Mouse (Mus musculus): ENCODE measurements around the gene Vax1.

Gene Vax1

DNA sequence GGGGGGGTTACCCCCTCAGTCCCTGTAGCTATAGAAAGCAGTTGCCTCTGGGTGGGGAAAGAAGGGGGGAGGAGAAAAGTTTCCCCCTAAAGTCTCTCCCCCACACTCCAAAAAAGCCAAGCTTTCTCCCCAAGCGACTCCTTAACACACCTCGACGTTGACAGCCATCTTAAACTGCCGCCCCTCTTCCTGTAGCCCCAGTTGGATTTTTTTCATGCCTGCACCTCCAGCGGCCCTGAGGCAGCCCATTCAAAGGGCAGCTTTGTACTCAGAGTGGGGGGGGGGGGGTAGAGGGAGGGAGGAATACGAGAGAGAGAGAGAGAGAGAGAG, 875 bp upstream of the Vax1 start:
- intact Hi-C loops (cut with DNase I) = no loop called here

GRCm38 (mm10) chr19:59169143-59169935, 517 bp downstream of the Vax1 start:
- intact Hi-C loops (cut with DNase I) = no loop called here

DNA sequence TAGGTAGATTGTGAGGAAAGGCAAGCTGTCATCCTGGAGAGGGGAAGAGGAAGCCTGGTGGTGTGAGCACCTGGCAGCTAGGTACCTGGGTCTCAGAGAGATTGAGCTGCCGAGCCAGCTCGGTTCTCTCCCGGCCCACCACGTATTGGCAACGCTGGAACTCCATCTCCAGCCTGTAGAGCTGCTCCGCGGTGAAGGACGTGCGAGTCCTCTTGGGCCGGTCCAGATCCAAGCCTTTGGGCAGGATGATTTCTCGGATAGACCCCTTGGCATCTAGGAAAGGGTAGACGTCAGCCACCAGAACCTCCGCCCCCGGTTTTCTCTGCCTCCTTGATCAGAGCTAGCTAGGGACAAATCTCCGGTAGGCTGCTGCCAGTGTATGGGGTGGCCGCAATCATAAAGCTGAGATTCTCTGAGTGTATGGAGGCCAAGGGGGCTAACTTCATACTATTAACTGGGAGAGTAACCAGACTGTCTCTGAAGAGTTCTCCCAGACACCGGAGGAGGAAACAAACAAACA, 1.4 kb downstream of the Vax1 start:
- intact Hi-C loops (cut with DNase I) = no loop called here

GRCm38 (mm10) chr19:59167871-59168270, 2.0 kb downstream of the Vax1 start:
- intact Hi-C loops (cut with DNase I) = no loop called here

- intact Hi-C loops (cut with DNase I) = no loop called here
Observed at GRCm38 (mm10) chr19:59166879-59167278, 3.0 kb downstream of the Vax1 start.

GRCm38 (mm10) chr19:59166311-59166761, 3.5 kb downstream of the Vax1 start:
- intact Hi-C loops (cut with DNase I) = no loop called here

GRCm38 (mm10) chr19:59165577-59165976, 4.3 kb downstream of the Vax1 start:
- intact Hi-C loops (cut with DNase I) = no loop called here

- intact Hi-C loops (cut with DNase I) = no loop called here
Observed at GRCm38 (mm10) chr19:59164896-59165560, 4.8 kb downstream of the Vax1 start.

- intact Hi-C loops (cut with DNase I) = no loop called here
Observed at GRCm38 (mm10) chr19:59164111-59164510, 5.7 kb downstream of the Vax1 start.

- intact Hi-C loops (cut with DNase I) = no loop called here
Observed at GRCm38 (mm10) chr19:59156702-59157101, 13.2 kb downstream of the Vax1 start.

GRCm38 (mm10) chr19:59154171-59154570, 15.7 kb downstream of the Vax1 start:
- intact Hi-C loops (cut with DNase I) = no loop called here

DNA sequence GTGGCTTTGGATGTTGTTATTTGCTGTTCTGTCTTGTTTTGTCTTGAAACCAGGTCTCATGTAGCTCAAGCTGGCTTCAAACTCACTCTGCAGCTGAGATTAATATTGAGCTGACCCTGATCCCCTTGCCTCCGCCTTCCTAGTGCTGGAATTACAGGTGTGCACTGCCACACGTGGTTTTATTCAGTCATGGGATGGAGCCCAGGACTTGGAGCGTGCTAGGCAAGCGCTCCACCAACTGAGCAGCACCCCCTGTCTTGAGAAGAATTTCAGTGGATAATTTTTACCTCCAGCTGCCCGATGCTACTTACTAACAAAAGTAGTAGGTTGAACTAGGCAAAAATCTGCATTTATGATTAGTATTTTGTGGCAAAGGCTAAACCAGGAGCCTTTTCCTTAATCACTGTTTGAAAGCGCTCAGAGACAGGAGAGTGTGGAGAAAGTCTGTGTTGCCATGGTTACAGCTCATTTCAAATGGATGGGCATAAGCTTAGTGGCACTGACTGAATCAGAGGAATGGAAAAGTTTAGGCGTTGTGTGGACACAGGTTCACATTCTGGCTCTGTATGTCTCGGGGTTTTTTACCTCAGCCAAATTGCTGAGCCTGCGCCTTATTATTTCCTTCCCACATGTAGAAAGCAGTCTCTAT, 24.2 kb downstream of the Vax1 start:
- intact Hi-C loops (cut with DNase I) = no loop called here

- intact Hi-C loops (cut with DNase I) = no loop called here
Observed at GRCm38 (mm10) chr19:59145064-59145463, 24.8 kb downstream of the Vax1 start.

DNA sequence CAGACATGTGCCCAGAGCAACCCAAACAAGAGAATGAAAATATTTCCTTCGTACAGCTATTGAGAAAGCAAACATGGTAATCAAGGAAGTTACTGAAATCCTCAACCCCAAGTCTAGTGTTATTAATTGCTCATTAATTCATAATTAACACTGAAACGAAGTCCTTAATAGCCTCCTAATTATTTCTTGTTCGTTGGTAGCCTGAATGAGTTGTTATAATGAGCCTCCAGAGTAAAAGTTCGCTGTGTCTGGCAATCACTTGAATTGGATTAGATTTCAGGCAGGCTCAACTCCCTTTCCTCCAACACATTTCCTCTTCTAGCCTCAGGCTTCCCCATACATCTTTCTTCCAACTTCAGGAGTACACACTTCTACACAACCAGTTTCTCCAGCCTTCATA, 27.6 kb downstream of the Vax1 start:
- intact Hi-C loops (cut with DNase I) = no loop called here

GRCm38 (mm10) chr19:59135387-59135786, 34.5 kb downstream of the Vax1 start:
- intact Hi-C loops (cut with DNase I) = no loop called here

DNA sequence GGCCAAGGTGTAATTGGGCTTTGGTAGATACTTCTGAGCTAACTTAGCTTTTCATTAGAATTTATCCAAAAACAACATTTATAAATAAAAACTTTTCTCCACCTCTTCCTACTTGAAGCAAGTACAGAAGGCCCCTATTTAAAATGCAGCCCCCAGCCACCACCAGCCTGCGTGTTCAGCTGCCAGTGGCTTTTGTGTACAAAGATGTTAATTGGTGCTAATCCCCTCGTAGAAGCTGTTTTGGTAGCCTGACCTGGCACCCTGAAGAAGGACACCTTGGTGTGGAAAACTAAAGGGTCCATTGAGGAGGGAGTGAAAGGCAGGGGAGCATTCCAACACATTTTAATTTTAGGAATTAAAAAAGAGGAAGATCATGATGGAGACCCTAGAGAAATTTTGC, 34.9 kb downstream of the Vax1 start:
- intact Hi-C loops (cut with DNase I) = no loop called here

GRCm38 (mm10) chr19:59133202-59133601, 36.7 kb downstream of the Vax1 start:
- intact Hi-C loops (cut with DNase I) = no loop called here

DNA sequence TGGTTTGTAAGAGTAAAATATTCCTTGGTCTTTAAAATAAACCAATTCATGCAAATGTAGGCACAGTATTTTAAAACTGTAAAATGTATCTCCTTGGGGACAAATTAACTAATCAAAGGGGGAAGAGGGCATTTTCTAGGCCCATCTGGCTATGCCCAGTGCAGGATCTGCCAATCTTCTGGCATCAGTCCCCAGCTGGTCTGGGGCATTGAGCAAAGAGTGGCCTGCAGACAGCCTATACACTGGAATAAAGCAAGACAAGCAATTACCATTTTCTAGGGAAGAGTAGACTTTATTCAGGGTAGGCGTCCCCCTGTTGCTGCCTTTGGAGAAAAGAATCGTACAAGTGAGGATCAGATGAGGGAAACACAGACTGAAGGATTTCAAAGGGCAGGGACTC, 40.2 kb downstream of the Vax1 start:
- intact Hi-C loops (cut with DNase I) = no loop called here

DNA sequence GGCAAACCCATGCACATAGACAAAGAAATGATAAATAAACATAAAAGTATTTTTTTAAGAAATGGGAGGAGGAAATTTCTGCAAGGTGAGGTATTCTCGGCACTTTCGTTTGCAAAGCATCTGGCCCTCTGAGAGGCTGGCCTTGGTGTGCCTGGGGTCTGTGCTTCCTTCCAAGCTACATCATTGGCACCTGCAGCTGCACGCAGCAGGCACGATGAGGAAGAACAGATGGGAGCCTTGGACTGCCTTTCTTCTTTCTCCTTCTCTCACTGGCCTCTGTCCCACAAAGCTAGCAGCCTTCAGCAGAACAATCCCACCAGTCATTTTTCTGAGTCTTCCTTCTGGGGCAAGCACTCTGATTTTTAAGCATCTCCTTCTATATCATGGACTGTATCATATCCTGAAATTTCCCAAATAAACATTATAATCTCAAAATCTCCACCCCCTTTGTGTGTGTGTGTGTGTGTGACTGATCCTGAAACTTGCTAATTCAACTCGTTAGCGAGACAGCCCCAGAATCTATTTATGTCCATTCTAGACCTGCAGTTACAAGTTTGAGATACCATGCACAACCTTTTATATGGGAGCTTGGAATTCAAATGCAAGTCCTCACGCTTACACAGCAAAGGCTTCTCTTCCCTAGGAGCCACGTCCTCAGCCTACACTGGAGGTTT, 41.2 kb downstream of the Vax1 start:
- intact Hi-C loops (cut with DNase I) = no loop called here

DNA sequence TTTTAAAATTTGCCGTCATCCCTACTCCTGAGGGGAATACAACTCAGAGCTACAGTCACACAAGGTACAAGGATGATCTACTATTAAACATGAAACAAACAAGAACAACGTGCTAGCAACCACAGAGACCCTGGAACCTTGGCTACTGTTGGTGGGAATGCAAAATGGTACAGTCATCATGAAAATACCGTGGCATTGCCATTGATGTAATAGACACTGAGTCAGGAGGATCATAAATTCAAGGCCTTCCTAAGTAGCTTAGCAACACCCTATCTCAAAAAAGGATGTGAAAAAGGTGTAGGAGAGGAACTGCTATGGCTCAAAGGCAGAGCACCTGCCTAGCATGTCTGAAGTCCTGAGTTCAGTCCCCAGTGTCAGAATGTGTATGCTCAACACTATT, 42.4 kb downstream of the Vax1 start:
- intact Hi-C loops (cut with DNase I) = no loop called here

All from adrenal gland (tissue).